Mouse (Mus musculus): ENCODE measurements around the gene Pcbp3.

The Pcbp3 gene

DNA sequence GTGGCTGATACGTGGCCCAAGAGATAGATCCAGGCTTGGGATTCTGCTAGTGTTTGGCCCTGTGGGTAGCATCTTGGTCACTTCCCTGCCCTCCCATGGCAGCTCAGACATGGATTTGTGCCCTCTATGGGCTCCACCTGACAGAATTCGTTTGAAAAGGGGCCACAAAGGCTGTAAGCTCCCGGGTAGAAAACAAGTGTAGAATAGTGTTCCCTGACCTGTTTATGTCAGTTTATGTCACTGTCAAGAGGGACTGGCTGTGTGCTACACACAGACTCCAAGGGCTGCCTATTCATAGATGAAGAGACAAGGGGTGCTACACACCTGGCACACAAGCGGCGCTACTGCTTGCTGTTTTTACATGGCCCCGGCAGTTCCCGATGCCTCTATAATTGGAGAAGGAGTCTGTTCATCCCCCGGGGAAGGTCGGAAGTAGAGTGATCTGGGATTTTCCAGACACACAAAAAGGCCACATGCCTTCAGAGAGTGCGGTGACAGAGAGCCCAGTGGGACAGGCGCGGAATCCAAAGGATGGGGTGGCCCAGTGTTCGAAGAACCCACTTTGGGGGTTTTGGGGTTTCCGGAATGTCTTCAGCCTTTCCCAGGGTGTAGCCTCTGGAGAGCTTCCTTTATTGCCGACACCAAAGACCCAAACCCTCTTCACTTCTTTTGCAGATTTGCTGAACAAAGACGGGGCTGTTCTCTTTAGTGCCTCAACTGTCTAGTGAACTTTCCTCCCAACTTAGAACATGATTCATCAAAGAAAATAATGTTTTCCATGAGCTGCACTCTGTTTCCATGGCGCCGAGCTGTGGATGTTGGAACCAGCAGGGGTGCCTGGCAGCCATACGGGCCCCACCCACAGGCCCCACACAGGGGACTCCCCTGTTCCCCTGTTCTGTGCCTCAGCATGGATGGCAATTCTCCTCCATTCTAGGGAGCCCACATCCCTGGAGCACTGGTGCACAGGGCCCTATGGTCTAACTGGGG, 231.8 kb downstream of the Pcbp3 start:
- peak; percentile 9 for DNase-seq

DNA sequence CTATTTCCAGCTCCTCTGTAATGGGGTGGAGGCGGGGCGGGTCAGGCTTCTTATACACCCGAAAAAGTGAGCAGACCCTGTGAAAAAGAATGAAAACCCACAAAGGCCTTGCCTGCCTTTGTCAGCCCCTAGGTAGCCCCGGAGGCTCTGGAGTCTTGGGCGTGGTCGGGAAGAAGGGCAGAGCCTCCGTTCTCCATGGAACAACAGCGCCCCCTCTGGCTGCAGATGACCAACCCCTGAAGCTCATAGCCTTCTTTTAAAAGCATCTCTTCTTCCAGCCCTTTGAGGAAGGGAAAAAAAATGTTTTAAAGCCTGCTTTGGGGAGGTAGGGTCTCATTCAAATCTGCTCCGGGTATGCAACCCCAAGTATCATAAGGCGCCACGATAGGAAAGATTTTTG, 233.3 kb downstream of the Pcbp3 start:
- peak; percentile 92 for DNase-seq

DNA sequence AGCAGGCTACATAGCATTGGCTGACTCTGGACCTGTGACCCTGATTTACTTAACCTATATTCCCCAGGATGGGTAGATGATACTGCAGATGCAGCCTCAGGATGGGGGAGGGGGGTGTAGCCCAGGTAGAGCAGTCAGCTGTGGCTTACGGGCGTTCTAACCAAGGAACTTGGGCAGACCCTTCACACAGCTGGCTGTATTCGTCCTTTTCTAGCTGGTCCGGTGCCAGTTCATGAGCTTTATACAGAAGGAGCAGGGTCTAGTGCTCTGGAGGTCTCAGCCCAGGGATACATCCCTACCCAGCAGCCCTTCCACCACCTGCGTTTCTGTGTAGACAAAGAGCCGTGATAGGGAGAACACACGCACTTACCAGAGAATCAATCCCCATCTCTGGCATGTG, 234.4 kb downstream of the Pcbp3 start:
- peak; percentile 14 for DNase-seq

DNA sequence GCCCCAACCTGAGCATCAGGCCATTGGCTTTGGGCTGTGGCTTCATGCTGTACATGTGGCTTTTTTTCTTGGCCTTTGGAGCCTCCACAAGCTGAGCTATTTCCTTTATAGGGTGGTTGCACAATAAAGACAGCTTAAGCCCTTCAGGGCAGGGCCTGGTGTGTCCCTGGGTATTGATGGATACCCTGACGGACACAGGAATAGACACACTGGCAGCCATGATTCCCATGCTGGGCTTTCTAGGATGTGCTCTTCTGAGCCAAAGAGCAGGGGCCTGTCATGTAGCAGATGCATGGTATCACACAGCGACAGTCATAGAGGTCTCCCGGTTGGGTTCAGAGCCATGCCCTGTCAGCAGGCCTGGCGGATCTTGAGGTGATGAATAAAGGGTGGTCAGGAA, 234.8 kb downstream of the Pcbp3 start:
- DNase-seq, result peak; percentile 10

DNA sequence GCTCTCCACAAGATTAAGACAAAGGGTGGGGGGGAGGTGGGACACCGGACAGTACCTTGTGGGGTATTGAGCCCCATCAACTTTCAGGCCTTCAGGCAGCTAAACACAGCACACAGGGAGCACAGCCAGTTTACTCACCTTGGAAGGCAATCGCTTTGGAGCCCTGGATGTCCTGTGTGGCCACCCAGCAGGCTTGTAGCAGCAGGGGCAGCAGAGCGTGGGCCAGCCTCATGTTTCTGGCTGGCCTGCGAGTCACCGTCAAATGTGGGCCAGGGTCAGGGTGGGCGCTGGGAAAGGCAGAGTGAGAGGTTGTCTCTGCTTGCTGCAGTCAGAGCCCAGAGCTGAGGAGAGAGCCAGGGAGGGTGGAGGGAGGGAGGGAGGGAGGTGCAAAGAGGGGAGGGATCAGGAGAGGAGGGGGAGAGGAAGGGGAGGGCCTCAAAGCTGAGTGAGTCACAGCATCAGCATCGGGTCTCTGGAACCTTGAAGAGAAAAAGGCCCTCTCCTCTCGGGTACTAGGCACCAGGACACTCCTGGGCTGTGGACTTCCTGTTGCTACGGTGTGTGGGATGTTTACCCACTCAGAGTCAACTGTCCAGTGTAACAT, 235.9 kb downstream of the Pcbp3 start, which contains the start of gene Col6a1:
Gene Col6a1, minus strand, starts transcription at position 487 of the 604 bp plus-strand sequence.
- DNase-seq, result peak; percentile 62

DNA sequence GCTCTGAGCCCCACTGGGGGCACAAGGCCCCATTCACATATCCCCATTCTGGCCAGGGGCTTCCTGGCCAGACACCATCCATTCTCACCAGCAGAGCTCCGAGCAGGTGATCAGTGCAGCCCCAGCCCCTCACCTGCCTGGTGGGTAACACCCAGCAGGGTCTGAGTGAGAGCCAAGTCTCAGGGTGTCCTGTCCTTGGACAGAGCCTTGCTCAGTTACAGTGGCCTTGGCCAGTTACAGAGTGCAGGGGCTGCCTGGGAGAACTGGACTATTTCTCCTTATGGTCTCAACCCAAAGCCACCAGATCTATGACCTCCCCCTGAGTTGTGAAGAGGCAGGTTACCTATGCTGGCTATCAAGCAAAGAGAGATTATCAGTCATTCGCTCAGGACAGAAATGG, 236.6 kb downstream of the Pcbp3 start:
- peak; percentile 11 for DNase-seq

DNA sequence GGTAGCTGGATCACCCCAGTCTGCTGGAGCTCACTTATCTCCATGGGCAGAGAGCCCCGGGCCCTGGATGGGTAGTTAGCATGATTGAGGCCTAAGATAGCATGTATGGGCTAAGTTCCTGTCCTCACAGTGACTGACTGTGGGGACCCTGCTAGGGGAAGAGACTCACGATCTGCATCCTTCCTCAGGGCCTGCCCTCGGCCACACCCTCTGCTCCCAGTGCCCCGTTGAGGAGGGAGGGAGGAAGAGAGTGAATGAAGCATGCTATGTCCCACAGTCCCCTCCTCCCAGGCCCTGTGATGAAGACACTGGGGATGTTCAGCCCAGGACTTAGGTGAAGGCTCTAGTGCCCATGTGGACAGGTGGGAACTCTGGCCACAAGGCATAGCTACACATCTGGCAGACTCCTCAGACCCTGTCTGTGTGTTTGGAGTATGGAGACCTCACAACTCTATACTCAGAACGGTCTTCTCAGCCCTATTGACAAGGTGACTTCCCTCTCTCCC, 237.4 kb downstream of the Pcbp3 start:
- DNase-seq, result peak; percentile 7

DNA sequence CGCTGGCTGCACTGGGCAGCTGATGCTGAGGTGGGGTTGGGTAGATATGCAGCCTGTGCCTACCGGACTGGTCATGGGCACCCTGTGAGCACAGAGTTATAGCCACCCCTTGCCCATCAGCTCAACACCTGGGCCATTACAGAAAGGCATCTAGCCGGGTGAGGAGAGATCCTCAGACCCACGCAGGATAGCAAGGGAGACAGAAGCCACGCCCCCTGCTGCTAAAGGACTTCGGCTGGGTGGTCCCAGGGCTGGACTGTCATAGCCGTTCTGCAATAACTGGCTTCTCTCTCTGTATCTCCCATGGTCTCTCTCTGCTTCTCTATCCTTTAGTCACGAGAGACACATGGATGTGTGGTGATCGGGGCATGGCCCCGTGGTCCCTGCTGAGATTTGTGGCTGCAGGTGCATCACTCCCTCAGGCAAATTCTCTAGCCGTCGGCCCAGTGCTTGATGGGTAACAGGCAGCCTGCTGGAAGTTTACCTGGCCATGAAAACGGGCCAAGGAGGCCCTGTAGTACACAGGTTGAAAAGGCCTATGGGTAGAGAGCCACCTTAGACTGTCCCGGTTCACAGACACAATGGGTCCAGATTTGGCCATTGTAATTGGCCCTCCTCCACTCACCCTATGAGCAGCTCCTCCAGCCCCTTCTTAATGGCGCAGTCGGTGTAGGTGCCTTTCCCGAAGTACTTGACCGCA, 238.8 kb downstream of the Pcbp3 start:
- peak; percentile 4 for DNase-seq

DNA sequence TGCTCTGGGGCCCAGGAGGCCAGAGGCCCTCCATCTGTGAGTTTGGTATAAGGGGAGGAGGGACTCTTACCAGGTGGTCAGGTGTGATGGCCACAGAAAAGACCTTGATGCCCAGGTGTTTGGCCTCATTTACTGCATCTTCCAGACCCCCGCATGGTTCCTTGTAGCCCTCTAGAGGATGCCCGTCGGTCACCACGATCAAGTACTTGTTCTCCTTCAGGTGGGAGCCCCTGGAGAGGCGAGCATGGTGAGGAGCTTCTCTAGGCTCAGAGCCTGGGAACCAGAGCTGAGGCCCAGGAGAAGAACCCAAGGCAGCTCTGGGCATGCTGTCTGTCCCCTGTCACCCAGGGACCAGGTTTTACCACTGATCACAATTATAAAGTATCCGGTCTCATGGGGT, 239.9 kb downstream of the Pcbp3 start:
- DNase-seq, result peak; percentile 4

DNA sequence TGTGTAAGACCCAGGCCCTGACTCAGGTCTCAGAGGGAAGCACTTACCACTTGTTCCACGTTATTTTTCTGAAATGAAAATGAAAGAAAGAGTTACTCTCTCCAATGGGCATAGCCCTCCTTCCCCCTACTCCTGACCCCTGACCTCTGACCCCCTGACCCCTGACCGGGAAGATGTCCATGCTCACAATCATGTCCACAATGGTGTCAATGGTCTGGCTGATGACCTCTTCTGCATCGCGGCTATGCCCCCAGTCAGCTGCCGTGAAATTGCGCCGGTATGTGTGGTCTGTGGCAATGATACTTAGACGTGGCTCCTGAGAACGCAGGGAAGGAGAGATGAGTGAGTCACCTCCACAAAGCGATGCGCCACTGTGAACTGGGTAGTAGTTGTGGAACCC, 240.5 kb downstream of the Pcbp3 start:
- DNase-seq, result peak; percentile 25

DNA sequence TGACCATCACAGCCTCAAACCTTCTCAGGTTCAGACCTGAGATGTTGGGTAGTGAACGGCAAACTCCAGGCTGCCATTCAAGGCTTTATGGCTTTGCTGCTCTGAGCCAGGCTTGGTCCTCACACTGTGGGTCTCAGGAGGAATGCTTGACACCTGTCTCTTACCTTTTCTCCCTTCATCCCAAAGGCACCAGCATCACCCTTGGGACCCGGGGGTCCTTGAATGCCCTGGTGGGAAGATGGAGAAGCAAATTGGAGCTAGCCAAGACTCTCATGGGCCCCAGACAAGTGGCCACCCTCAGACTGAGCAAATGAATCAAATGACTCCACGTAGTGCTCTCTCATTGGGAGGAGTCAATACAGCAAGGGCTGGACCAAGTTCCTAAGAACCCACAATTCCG, 244.1 kb downstream of the Pcbp3 start:
- DNase-seq, result no peak

DNA sequence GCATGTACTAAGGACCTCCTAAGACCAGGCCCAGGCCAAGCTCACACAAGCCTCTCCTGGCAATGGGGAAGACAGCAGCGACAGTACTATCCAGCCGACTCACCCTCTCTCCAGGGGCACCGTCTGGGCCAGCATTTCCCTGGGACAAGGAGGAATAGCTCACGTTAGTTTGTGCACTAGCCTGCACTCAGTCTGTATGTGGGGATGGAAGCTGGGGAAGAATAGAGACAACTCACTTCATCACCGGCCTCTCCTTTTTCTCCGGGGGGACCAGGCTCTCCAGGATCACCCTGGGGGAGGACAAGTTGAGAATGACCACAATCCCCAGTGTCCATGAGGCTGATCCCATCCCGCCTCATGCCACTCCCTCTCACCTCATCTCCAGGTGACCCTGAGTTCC, 244.7 kb downstream of the Pcbp3 start:
- DNase-seq, result no peak

DNA sequence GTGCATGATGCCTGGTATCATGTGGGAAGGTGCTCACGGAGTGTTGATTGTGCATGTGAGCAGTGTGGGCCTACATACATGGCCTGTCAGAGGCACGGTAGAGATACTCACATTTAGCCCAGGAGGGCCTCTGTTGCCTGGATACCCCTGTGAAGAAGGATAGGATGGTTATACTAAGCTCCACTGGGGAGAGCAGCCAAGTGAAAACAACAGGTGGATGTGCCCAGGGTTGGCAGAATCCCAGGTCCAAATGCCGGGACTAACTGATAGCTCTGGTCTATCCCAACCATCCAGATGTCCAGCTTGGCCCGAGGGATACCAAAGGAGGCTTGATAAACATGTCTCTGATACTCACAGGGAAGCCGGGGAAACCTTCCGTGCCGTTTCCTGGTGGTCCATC, 247.4 kb downstream of the Pcbp3 start:
- no peak for DNase-seq

DNA sequence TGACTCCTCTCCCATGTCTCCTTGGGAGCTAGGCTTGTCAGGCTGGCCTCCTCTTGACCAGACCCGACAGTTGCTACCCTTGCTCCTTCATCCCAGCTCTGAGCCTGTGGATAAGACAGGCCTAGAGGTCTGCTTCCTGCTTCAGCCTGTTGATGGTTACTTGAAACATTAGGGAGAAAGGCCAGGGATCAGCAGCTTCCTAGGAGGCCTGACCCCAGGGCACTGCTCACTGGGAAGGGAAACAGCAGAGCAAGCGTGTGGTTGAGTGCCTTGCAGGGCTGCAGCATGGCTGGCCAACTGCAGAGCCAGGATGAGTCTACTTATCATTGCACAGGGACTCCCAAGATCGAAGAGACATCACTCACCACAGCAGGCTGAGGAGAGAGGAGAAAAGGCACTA, 249.2 kb downstream of the Pcbp3 start:
- no peak for DNase-seq

Measured in kidney, postnatal 10 days (tissue).